Comparison of ENCODE assay signal across 12 mouse cellular contexts in genomic region chr4:148790940-148791339, GRCm38 (mm10).
"Had no signal": no experiment of that assay in that cellular context is flagged by ENCODE, and none has a peak within 500 bp of the region (broad histone marks: within the 10 kb centered on the region; RNA-seq: fewer than 3 reads in every experiment).

No protein-coding gene starts in this region.

- H3K4me1 ChIP-seq: liver, embryonic 12.5 days had no signal

- H3K4me2 ChIP-seq: limb, embryonic 15.5 days; liver, embryonic 12.5 days; midbrain, embryonic 12.5 days; neural tube, embryonic 13.5 days had no signal

- H3K4me3 ChIP-seq: layer of hippocampus, adult 2 months; limb, embryonic 15.5 days; liver, embryonic 12.5 days; midbrain, embryonic 12.5 days; neural tube, embryonic 13.5 days had no signal

- DNase-seq: kidney, adult 9 months; kidney, postnatal 10 days; kidney, postnatal 4 days; right cerebral cortex, postnatal 14 days; thymus, adult 2 months; thymus, postnatal 25 days had no signal

- H3K9me3 ChIP-seq: limb, embryonic 15.5 days; liver, embryonic 12.5 days; midbrain, embryonic 12.5 days; neural tube, embryonic 13.5 days had no signal

- H3K9ac ChIP-seq: limb, embryonic 15.5 days; liver, embryonic 12.5 days; midbrain, embryonic 12.5 days; neural tube, embryonic 13.5 days had no signal

- H3K36me3 ChIP-seq: limb, embryonic 15.5 days; liver, embryonic 12.5 days; midbrain, embryonic 12.5 days; neural tube, embryonic 13.5 days had no signal

- ATAC-seq: liver, embryonic 12.5 days; midbrain, embryonic 16.5 days had no signal

- H3K27ac ChIP-seq: layer of hippocampus, adult 2 months; limb, embryonic 15.5 days; liver, embryonic 12.5 days; midbrain, embryonic 12.5 days; neural tube, embryonic 13.5 days had no signal
